Mouse (Mus musculus): Measurements from ENCODE around the gene Stkld1.

- TF ChIP-seq GATA1 (IDR thresholded peaks at IDR 0.05; ENCODE audit: borderline replicate concordance, low read length), result no peak
- no peak for TF ChIP-seq FLI1 (IDR thresholded peaks at IDR 0.05; ENCODE audit: low read length)
Measured at GRCm38 (mm10) chr2:26916738-26917137, 17.1 kb upstream of the Stkld1 start.

Data from megakaryocyte, embryonic 14.5 days (primary cell).